Comparison of ENCODE assay signal across 14 mouse cellular contexts in genomic region chr3:68783666-68784416, GRCm38 (mm10).
A peak's percentile ranks its signal among the peaks of the same experiment; 100 is the strongest.
DNase-seq lines count a peak whose midpoint lies in the region; ATAC-seq lines count a peak whose summit lies in the region.
"Had no signal": no experiment of that assay in that cellular context is flagged by ENCODE, and none has a peak within 500 bp of the region (broad histone marks: within the 10 kb centered on the region; RNA-seq: fewer than 3 reads in every experiment).

No protein-coding gene starts in this region.

- DNase-seq in heart, adult 8-10 months (ENCODE audit: low spot score), result no peak
- DNase-seq in CD8-positive naive resting alpha-beta T cell, adult 2 months (ENCODE audit: low read depth in 2 of 2, low spot score in 2 of 2), result peak; percentile 67 to 75
- DNase-seq in induced T-regulatory cell, adult 2 months (ENCODE audit: low read depth), result peak; percentile 83
- peak; percentile 38 for DNase-seq in thymus, postnatal 0 days (ENCODE audit: low spot score)
- DNase-seq in adrenal gland, adult (ENCODE audit: inconsistent age in 2 of 2, low spot score in 1 of 2), result no peak
- DNase-seq in layer of hippocampus, postnatal 25 days (ENCODE audit: extremely low spot score in 1 of 2, low spot score in 1 of 2), result no peak
- DNase-seq in gastrocnemius, postnatal 36 days, result no peak
- DNase-seq: cerebellum, adult 18-20 months; kidney, postnatal 10 days; lung, postnatal 10 days; right cerebral cortex, postnatal 14 days had no signal

- peak overlapping the region; percentile 25; the same call in 1 of the 2 replicates for H3K27ac ChIP-seq in heart, embryonic 11.5 days (ENCODE audit: low read depth, low read length)
- H3K27ac ChIP-seq: forebrain, embryonic 15.5 days; midbrain, embryonic 13.5 days had no signal

- no peak for ATAC-seq in heart, embryonic 11.5 days (replicated peaks; ENCODE audit: insufficient number of reproducible peaks, low FRiP score, low TSS enrichment)
- ATAC-seq: forebrain, embryonic 15.5 days; midbrain, embryonic 13.5 days had no signal

- no peak overlapping the region for H3K4me2 ChIP-seq in heart, embryonic 11.5 days
- H3K4me2 ChIP-seq: forebrain, embryonic 15.5 days; midbrain, embryonic 13.5 days had no signal

- 33% methylated on average over 7 of the region's 7 CpGs for WGBS in heart, embryonic 11.5 days (ENCODE audit: insufficient replicate concordance)

- no peak overlapping the region for H3K9ac ChIP-seq in heart, embryonic 11.5 days (ENCODE audit: low read depth, low read length)
- H3K9ac ChIP-seq: forebrain, embryonic 15.5 days; midbrain, embryonic 13.5 days had no signal

- intact Hi-C loops in gastrocnemius, postnatal 36 days (cut with DNase I), result no loop called here

- H3K4me1 ChIP-seq in heart, embryonic 11.5 days (ENCODE audit: control insufficient read depth, insufficient read depth, low read length), result peaks cover 37% of the 10 kb centered on the region
- H3K4me1 ChIP-seq: forebrain, embryonic 15.5 days; midbrain, embryonic 13.5 days had no signal

- no peak overlapping the region for H3K4me3 ChIP-seq in heart, embryonic 11.5 days (ENCODE audit: low read depth, low read length)
- H3K4me3 ChIP-seq: forebrain, embryonic 15.5 days; midbrain, embryonic 13.5 days had no signal

- no peaks in the 10 kb centered on the region for H3K9me3 ChIP-seq in heart, embryonic 11.5 days (replicated peaks; ENCODE audit: control insufficient read depth, low read length)
- H3K9me3 ChIP-seq: forebrain, embryonic 15.5 days; midbrain, embryonic 13.5 days had no signal

- H3K36me3 ChIP-seq in heart, embryonic 11.5 days (ENCODE audit: control insufficient read depth, insufficient read depth, low read length), result no peaks in the 10 kb centered on the region
- H3K36me3 ChIP-seq: forebrain, embryonic 15.5 days; midbrain, embryonic 13.5 days had no signal

- no peaks in the 10 kb centered on the region for H3K27me3 ChIP-seq in heart, embryonic 11.5 days (ENCODE audit: control insufficient read depth, insufficient read depth, low read length)
- H3K27me3 ChIP-seq: forebrain, embryonic 15.5 days; midbrain, embryonic 13.5 days had no signal

Comparison
In these comparisons a context has a peak if more than half of its experiments do, and no peak if none do; other contexts are left out.
1. DNase-seq: peak in CD8-positive naive resting alpha-beta T cell, adult 2 months (2 of 2), induced T-regulatory cell, adult 2 months (single experiment) and thymus, postnatal 0 days (single experiment); none in heart, adult 8-10 months (single experiment), adrenal gland, adult (0 of 2), layer of hippocampus, postnatal 25 days (0 of 2) and gastrocnemius, postnatal 36 days (0 of 2).